16 mouse cellular contexts compared by ENCODE assay signal in genomic region chr7:57787520-57787919, GRCm38 (mm10).
"Had no signal": no experiment of that assay in that cellular context is flagged by ENCODE, and none has a peak within 500 bp of the region (broad histone marks: within the 10 kb centered on the region; RNA-seq: fewer than 3 reads in every experiment).

No protein-coding gene starts in this region.

- H3K4me3 ChIP-seq: neural tube, embryonic 13.5 days; neural tube, embryonic 15.5 days; stomach, embryonic 15.5 days had no signal

- H3K9me3 ChIP-seq: neural tube, embryonic 13.5 days; neural tube, embryonic 15.5 days; stomach, embryonic 15.5 days had no signal

- H3K27me3 ChIP-seq: neural tube, embryonic 13.5 days; neural tube, embryonic 15.5 days; stomach, embryonic 15.5 days had no signal

- H3K4me2 ChIP-seq: neural tube, embryonic 13.5 days; neural tube, embryonic 15.5 days; stomach, embryonic 15.5 days had no signal

- H3K4me1 ChIP-seq: neural tube, embryonic 13.5 days; neural tube, embryonic 15.5 days; stomach, embryonic 15.5 days had no signal

- DNase-seq: retina, postnatal 1 day; right cerebral cortex, adult 18-20 months; right cerebral cortex, postnatal 14 days; right cerebral cortex, postnatal 25 days; right cerebral cortex, postnatal 4 days; spleen, adult 18-20 months; thymus, adult 18-20 months; thymus, adult 2 months; thymus, postnatal 14 days; thymus, postnatal 25 days; thymus, postnatal 36 days; thymus, postnatal 4 days had no signal

- H3K9ac ChIP-seq: neural tube, embryonic 13.5 days; neural tube, embryonic 15.5 days; stomach, embryonic 15.5 days had no signal

- H3K36me3 ChIP-seq: stomach, embryonic 15.5 days had no signal

- H3K27ac ChIP-seq: neural tube, embryonic 13.5 days; neural tube, embryonic 15.5 days; stomach, embryonic 15.5 days; stomach, postnatal 0 days had no signal
